Mouse (Mus musculus) kidney, postnatal 0 days (tissue): Measurements from ENCODE around the gene Ccdc13. TPM values are rescaled to one million over a fixed set of nuclear protein-coding genes. Genes with fewer than 3 reads are reported as not detected.
A peak's percentile ranks its signal among the peaks of the same experiment; 100 is the strongest.

Source experiments
- ATAC-seq: fragments of 200-750 bp; cut with Nextera tagmentation; replicated peaks from 2 replicates; pipeline ENCODE4 v1.8.0; 2017; ENCODE audit warnings: low read depth, moderate number of reproducible peaks, moderate TSS enrichment, moderate library complexity; ENCODE audit not compliant: low FRiP score
- DNase-seq: peaks from one replicate; pipeline ENCODE4 v3.0.0-alpha.2; 2016; ENCODE audit warnings: low spot score
- H3K27ac ChIP-seq: fragments of 300-500 bp; sonication (generic); 2 replicates; pipeline ENCODE4 v1.5.1; 2014; ENCODE audit warnings: mild to moderate bottlenecking
- H3K27me3 ChIP-seq: fragments of 300-500 bp; sonication (generic); 2 replicates; pipeline ENCODE4 v1.6.1; 2014; ENCODE audit warnings: low read length, mixed read lengths; ENCODE audit not compliant: insufficient read depth
- H3K36me3 ChIP-seq: fragments of 300-500 bp; sonication (generic); 2 replicates; pipeline ENCODE4 v1.6.1; 2014; ENCODE audit warnings: low read length, mixed read lengths; ENCODE audit not compliant: insufficient read depth
- H3K4me1 ChIP-seq: fragments of 300-500 bp; sonication (generic); replicated peaks from 2 replicates; pipeline ENCODE4 v1.6.1; 2014; ENCODE audit warnings: antibody characterized with exemption, low read length, mixed read lengths; ENCODE audit not compliant: insufficient read depth
- H3K4me2 ChIP-seq: fragments of 300-500 bp; sonication (generic); 2 replicates; pipeline ENCODE4 v1.6.1; 2014; ENCODE audit warnings: mild to moderate bottlenecking, low read length, moderate library complexity, mixed read lengths
- H3K4me3 ChIP-seq: fragments of 300-500 bp; sonication (generic); replicated peaks from 2 replicates; pipeline ENCODE4 v1.5.1; 2014; ENCODE audit warnings: low read depth, low read length
- H3K9ac ChIP-seq: fragments of 300-500 bp; sonication (generic); 2 replicates; pipeline ENCODE4 v1.6.1; 2014; ENCODE audit warnings: low read depth, low read length
- H3K9me3 ChIP-seq: fragments of 300-500 bp; sonication (generic); replicated peaks from 2 replicates; pipeline ENCODE4 v1.6.1; 2016; ENCODE audit warnings: low read length, inconsistent platforms, mixed read lengths
- CTCF ChIP-seq: IDR thresholded peaks from 2 replicates; pipeline ENCODE4 v1.5.1; 2016; ENCODE audit warnings: antibody characterized with exemption, low read depth, mild to moderate bottlenecking, moderate library complexity
- WGBS: fragments of 180-500 bp; shearing (Covaris S2); extraction: QIAGEN DNeasy Blood & Tissue Kit; methylation state at CpG from one replicate; pipeline ENCODE4 v1.1.7; 2014; 5-methylcytosine and 5-hydroxymethylcytosine counted together
- polyA plus RNA-seq: library from polyadenylated mRNA; unstranded; fragments of >200 nt; fragmentation: Nextera tagmentation; extraction: Ambion mirVana; gene quantifications from 2 replicates; pipeline ENCODE4 v1.2.1, GENCODE M21; 2015

Ccdc13 gene
- polyA plus RNA-seq, 1 experiment from 2014 or later: 0.25 TPM

- Histone ChIP-seq H3K9me3 (no peaks in the 10 kb centered on the region), H3K27ac (no peak overlapping the region), H3K27me3 (no peaks in the 10 kb centered on the region), H3K9ac (no peak overlapping the region), H3K4me3 (no peak overlapping the region), H3K36me3 (no peaks in the 10 kb centered on the region), H3K4me2 (no peak overlapping the region), H3K4me1 (no peaks in the 10 kb centered on the region)
- TF ChIP-seq CTCF: no peak
- no peak for ATAC-seq
- DNase-seq: peak; percentile 56
- 52% methylated on average over 4 of the region's 4 CpGs for WGBS
Measured at GRCm38 (mm10) chr9:121864837-121865236, 25.6 kb upstream of the Ccdc13 start.

DNA sequence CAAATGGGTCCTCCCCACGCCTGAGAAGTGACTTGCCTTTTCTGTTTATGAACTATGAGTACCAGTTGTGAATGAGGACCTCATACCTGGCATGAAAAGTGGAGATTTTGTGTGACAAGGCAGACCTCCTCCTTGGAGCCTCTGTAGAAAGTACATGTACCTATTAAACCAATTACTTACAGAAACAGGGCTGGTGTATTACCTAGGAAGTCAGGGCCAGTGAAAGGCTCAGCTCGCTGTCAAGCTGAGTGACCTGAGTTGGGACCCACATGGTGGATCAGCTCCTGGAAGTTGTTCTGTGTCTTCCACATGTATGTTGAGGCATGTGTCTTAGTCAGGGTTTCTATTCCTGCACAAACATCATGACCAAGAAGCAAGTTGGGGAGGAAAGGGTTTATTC lies 21.7 kb upstream of the Ccdc13 start:
- Histone ChIP-seq H3K9ac (no peak overlapping the region), H3K36me3 (no peaks in the 10 kb centered on the region), H3K4me2 (no peak overlapping the region), H3K9me3 (no peaks in the 10 kb centered on the region), H3K27ac (no peak overlapping the region), H3K4me1 (no peaks in the 10 kb centered on the region), H3K27me3 (no peaks in the 10 kb centered on the region), H3K4me3 (no peak overlapping the region)
- no peak for DNase-seq
- TF ChIP-seq CTCF: no peak
- 88% methylated on average over 2 of the region's 2 CpGs for WGBS
- no peak for ATAC-seq

- 96% methylated on average over 2 of the region's 2 CpGs for WGBS
Measured at GRCm38 (mm10) chr9:121859345-121859744, 20.1 kb upstream of the Ccdc13 start.

GRCm38 (mm10) chr9:121858153-121858488 lies 18.9 kb upstream of the Ccdc13 start, which contains the start of gene Higd1a:
Gene Higd1a (minus strand): TSS chr9:121858362.
- H3K9ac ChIP-seq: peak within 1 kb of the TSS; percentile 84
- ATAC-seq: no peak
- H3K9me3 ChIP-seq: no peaks in the 10 kb centered on the region
- H3K36me3 ChIP-seq: no peaks in the 10 kb centered on the region
- H3K27me3 ChIP-seq: no peaks in the 10 kb centered on the region
- TF ChIP-seq CTCF: no peak
- DNase-seq: no peak
- H3K4me3 ChIP-seq: peak within 1 kb of the TSS; percentile 70
- H3K4me1 ChIP-seq: no peaks in the 10 kb centered on the region
- peak within 1 kb of the TSS; percentile 96 for H3K27ac ChIP-seq
- 12% methylated on average over 6 of the region's 6 CpGs for WGBS
- peak within 1 kb of the TSS; percentile 87 for H3K4me2 ChIP-seq

More at GRCm38 (mm10) chr9:121859345-121859744, 20.1 kb upstream of the Ccdc13 start:
- no peaks in the 10 kb centered on the region for H3K36me3 ChIP-seq
- no peaks in the 10 kb centered on the region for H3K27me3 ChIP-seq
- no peaks in the 10 kb centered on the region for H3K9me3 ChIP-seq
- H3K27ac ChIP-seq: no peak overlapping the region
- no peaks in the 10 kb centered on the region for H3K4me1 ChIP-seq
- no peak overlapping the region for H3K4me2 ChIP-seq
- no peak for TF ChIP-seq CTCF
- ATAC-seq: no peak
- H3K9ac ChIP-seq: no peak overlapping the region
- DNase-seq: no peak
- no peak overlapping the region for H3K4me3 ChIP-seq

DNA sequence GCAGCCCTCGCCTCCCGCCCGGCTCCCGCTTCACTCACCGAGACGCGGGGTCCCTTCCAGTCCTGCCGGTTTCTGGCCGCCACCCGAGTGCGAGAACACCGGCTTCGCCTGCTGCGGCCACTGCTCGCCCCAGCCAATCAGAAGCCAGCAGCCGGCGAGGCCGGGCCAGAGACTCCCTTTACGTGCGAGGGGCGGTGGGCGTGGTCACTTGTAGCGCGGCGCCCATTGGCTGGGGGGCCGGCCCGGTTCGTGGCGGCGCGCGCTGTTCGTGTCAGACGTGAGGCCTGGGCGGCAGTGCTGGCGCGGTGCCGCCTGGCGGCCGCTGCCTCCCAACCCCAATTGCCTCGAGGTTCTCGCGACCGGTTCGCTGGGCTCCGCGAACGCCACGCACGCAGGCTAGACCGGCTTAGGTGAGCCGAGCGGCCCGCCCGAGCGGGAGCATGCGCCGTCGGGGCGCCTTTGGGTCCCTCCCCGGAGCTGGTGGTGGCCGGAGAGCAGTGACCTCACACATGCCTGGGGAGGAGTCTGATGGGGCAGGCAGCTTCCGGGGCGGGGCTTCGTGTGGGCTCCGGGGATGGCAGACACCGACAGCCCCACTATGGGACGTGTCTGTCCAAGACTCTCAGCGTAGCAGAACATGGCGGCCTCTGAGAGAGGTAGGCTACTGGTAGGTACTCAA lies 18.4 kb upstream of the Ccdc13 start:
- Histone ChIP-seq H3K36me3 (no peaks in the 10 kb centered on the region), H3K4me3 (peak overlapping the region; percentile 70), H3K9me3 (no peaks in the 10 kb centered on the region), H3K9ac (peak overlapping the region; percentile 84), H3K27ac (peak overlapping the region; percentile 96), H3K4me1 (no peaks in the 10 kb centered on the region), H3K27me3 (no peaks in the 10 kb centered on the region), H3K4me2 (peak overlapping the region; percentile 87)
- peak; percentile 43; the same call in 1 of the 2 replicates for TF ChIP-seq CTCF
- ATAC-seq (peak; percentile 98), DNase-seq (peak; percentile 98)
- WGBS: under 1% methylated on average over 70 of the region's 70 CpGs

DNA sequence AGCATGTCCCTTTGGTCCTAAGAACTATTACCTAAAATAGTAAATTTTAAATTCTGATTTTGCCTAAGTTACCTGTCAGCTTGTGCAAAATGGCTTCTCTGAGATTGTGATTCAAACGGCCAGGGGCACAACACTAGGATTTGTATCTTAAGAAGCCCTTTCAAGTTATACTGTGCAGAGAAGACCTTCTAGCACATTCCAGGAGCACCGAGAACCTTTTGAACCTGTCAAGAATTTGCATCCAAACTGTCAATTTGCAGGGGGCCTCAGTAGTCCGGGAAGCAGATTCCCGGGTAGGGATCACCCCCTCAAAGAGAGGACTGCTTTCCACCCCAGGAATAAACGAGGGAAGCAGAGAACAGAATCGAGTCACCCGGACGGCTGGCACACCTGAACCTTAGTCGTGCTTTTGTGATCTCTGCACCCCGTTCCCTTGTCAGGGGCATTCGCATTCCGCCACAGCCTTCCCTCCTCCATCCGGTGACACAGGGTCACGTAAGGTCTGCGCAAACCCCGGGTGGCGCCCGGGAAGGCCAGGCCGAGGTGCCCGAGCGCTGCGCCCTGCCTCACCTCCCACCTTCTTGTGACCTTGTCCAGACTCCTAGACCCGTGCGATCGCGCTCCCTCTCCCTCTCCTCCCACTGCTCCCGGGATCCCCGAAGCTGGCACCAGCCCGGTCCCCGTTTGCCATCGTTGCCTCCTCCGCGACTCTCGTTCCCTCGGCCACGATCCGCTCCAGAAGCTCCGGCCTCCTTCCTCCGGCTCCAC lies 17.6 kb upstream of the Ccdc13 start:
- Histone ChIP-seq H3K4me1 (no peaks in the 10 kb centered on the region), H3K4me3 (peak overlapping the region; percentile 70), H3K36me3 (no peaks in the 10 kb centered on the region), H3K27ac (peak overlapping the region; percentile 96), H3K9me3 (no peaks in the 10 kb centered on the region), H3K27me3 (no peaks in the 10 kb centered on the region), H3K9ac (peak overlapping the region; percentile 84), H3K4me2 (peak overlapping the region; percentile 87)
- ATAC-seq (peak; percentile 34), DNase-seq (peak; percentile 31)
- TF ChIP-seq CTCF: no peak
- WGBS: 1% methylated on average over 37 of the region's 39 CpGs
